Mouse (Mus musculus) MEL (cell line): ENCODE data around the gene Urgcp. TPM values are rescaled to one million over a fixed set of nuclear protein-coding genes. Genes with fewer than 3 reads are reported as not detected.
A peak's percentile ranks its signal among the peaks of the same experiment; 100 is the strongest.

Experiments used
- DNase-seq: peaks from one replicate; pipeline ENCODE4 v3.0.0; 2011; ENCODE audit warnings: low read depth, low spot score
- H3K27ac ChIP-seq: 2 replicates; pipeline ENCODE4 v1.5.1; 2012; ENCODE audit warnings: low read depth, mild to moderate bottlenecking, control low read depth, low read length, moderate library complexity; ENCODE audit not compliant: control insufficient read depth
- H3K27me3 ChIP-seq, 2 experiments: fragments of 150-350 bp in 1 of 2; sonication (generic) in 1 of 2; 2 replicates each; pipeline ENCODE4 v1.6.1; 2012; ENCODE audit warnings: low read length in 2 of 2, mild to moderate bottlenecking in 2 of 2, improper control_type of control experiment in 1 of 2, moderate library complexity in 1 of 2; ENCODE audit not compliant: insufficient read depth in 2 of 2, control insufficient read depth in 1 of 2
- H3K36me3 ChIP-seq, 2 experiments: 2 replicates each; pipeline ENCODE4 v1.6.1; 2012 to 2014; ENCODE audit warnings: low read length in 2 of 2, improper control_type of control experiment in 1 of 2, inconsistent platforms in 1 of 2, mild to moderate bottlenecking in 1 of 2; ENCODE audit not compliant: insufficient read depth in 2 of 2, control insufficient read depth in 1 of 2
- H3K4me1 ChIP-seq, 2 experiments: fragments of 150-350 bp in 1 of 2; sonication (generic) in 1 of 2; 2 replicates each; pipeline ENCODE4 v1.6.1; 2012; ENCODE audit warnings: low read length in 2 of 2, improper control_type of control experiment in 1 of 2, mild to moderate bottlenecking in 1 of 2; ENCODE audit not compliant: insufficient read depth in 2 of 2, control insufficient read depth in 1 of 2
- H3K4me3 ChIP-seq, 2 experiments: fragments of 150-350 bp in 1 of 2; sonication (generic) in 1 of 2; 2 replicates each; pipeline ENCODE4 v1.5.1; 2012; ENCODE audit warnings: low read depth in 2 of 2, low read length in 2 of 2, mild to moderate bottlenecking in 2 of 2, moderate library complexity in 2 of 2, control low read depth in 1 of 2, improper control_type of control experiment in 1 of 2; ENCODE audit not compliant: control insufficient read depth in 1 of 2, insufficient read depth in 1 of 2
- H3K79me2 ChIP-seq: 2 replicates; pipeline ENCODE4 v1.6.1; 2012; ENCODE audit warnings: mild to moderate bottlenecking, low read length, moderate library complexity; ENCODE audit not compliant: control insufficient read depth, poor library complexity, insufficient read depth
- H3K9ac ChIP-seq: 2 replicates; pipeline ENCODE4 v1.6.1; 2012; ENCODE audit warnings: low read depth, mild to moderate bottlenecking, control low read depth, low read length, moderate library complexity; ENCODE audit not compliant: control insufficient read depth, poor library complexity, severe bottlenecking
- H3K9me3 ChIP-seq: fragments of 150-350 bp; sonication (generic); replicated peaks from 2 replicates; pipeline ENCODE4 v1.6.1; 2012; ENCODE audit warnings: mild to moderate bottlenecking, low read length, improper control_type of control experiment, moderate library complexity; ENCODE audit not compliant: insufficient read depth
- BHLHE40 ChIP-seq: IDR thresholded peaks from 2 replicates; pipeline ENCODE4 v1.6.1; 2012; ENCODE audit warnings: low read depth, mild to moderate bottlenecking, inconsistent platforms, low read length, improper control_type of control experiment, borderline replicate concordance
- CHD1 ChIP-seq: IDR thresholded peaks from 2 replicates; pipeline ENCODE4 v1.6.1; 2012; ENCODE audit warnings: low read depth, mild to moderate bottlenecking, inconsistent platforms, low read length, improper control_type of control experiment
- CHD2 ChIP-seq: IDR thresholded peaks from 2 replicates; pipeline ENCODE4 v1.6.1; 2011; ENCODE audit warnings: low read length, improper control_type of control experiment
- CTCF ChIP-seq, 3 experiments: IDR thresholded peaks in 2 of 3; conservative IDR thresholded peaks in 1 of 3; 2 replicates each; pipeline ENCODE4 v1.5.1; 2011 to 2012; ENCODE audit warnings: low read length in 3 of 3, low read depth in 2 of 3, mild to moderate bottlenecking in 2 of 3, improper control_type of control experiment in 1 of 3, inconsistent platforms in 1 of 3, mixed read lengths in 1 of 3, moderate library complexity in 1 of 3; ENCODE audit not compliant: control insufficient read depth in 1 of 3, insufficient read depth in 1 of 3, poor library complexity in 1 of 3, severe bottlenecking in 1 of 3
- ETS1 ChIP-seq: IDR thresholded peaks from 2 replicates; pipeline ENCODE4 v1.6.1; 2012; ENCODE audit warnings: low read depth, mild to moderate bottlenecking, inconsistent platforms, low read length, improper control_type of control experiment, moderate library complexity
- GABPA ChIP-seq: IDR thresholded peaks from 2 replicates; pipeline ENCODE4 v1.6.1; 2012; ENCODE audit warnings: low read depth, mild to moderate bottlenecking, inconsistent platforms, low read length, improper control_type of control experiment, moderate library complexity
- GATA1 ChIP-seq: IDR thresholded peaks from 2 replicates; pipeline ENCODE4 v1.6.1; 2011; ENCODE audit warnings: low read depth, low read length, improper control_type of control experiment
- JUND ChIP-seq: IDR thresholded peaks from 2 replicates; pipeline ENCODE4 v1.6.1; 2011; ENCODE audit warnings: low read depth, mild to moderate bottlenecking, improper control_type of control experiment, low read length
- MAX ChIP-seq: IDR thresholded peaks from 2 replicates; pipeline ENCODE4 v1.6.1; 2011; ENCODE audit warnings: low read length, improper control_type of control experiment
- MXI1 ChIP-seq: IDR thresholded peaks from 2 replicates; pipeline ENCODE4 v1.6.1; 2011; ENCODE audit warnings: mild to moderate bottlenecking, low read depth, low read length, improper control_type of control experiment
- MYB ChIP-seq: IDR thresholded peaks from 2 replicates; pipeline ENCODE4 v1.6.1; 2011; ENCODE audit warnings: mild to moderate bottlenecking, low read depth, low read length, improper control_type of control experiment
- RCOR1 ChIP-seq: IDR thresholded peaks from 2 replicates; pipeline ENCODE4 v1.6.1; 2012; ENCODE audit warnings: low read depth, mild to moderate bottlenecking, inconsistent platforms, low read length, improper control_type of control experiment
- SIN3A ChIP-seq: IDR thresholded peaks from 2 replicates; pipeline ENCODE4 v1.6.1; 2012; ENCODE audit warnings: low read length, improper control_type of control experiment, inconsistent platforms
- SMC3 ChIP-seq: IDR thresholded peaks from 2 replicates; pipeline ENCODE4 v1.6.1; 2011; ENCODE audit warnings: low read depth, low read length, improper control_type of control experiment
- TAL1 ChIP-seq: IDR thresholded peaks from 2 replicates; pipeline ENCODE4 v1.6.1; 2012; ENCODE audit warnings: mild to moderate bottlenecking, inconsistent platforms, low read length, moderate library complexity, mixed read lengths
- TBP ChIP-seq: IDR thresholded peaks from 2 replicates; pipeline ENCODE4 v1.8.0; 2011; ENCODE audit warnings: low read depth, low read length, improper control_type of control experiment
- TCF12 ChIP-seq: IDR thresholded peaks from 2 replicates; pipeline ENCODE4 v1.6.1; 2014; ENCODE audit warnings: low read depth, mild to moderate bottlenecking, inconsistent platforms, low read length, improper control_type of control experiment, moderate library complexity
- ZC3H11A ChIP-seq: IDR thresholded peaks from 2 replicates; pipeline ENCODE4 v1.6.1; 2012; ENCODE audit warnings: low read depth, mild to moderate bottlenecking, inconsistent platforms, low read length, improper control_type of control experiment
- ZKSCAN1 ChIP-seq: IDR thresholded peaks from 2 replicates; pipeline ENCODE4 v1.6.1; 2012; ENCODE audit warnings: low read depth, mild to moderate bottlenecking, inconsistent platforms, low read length, improper control_type of control experiment, moderate library complexity
- ZNF384 ChIP-seq: IDR thresholded peaks from 2 replicates; pipeline ENCODE4 v1.6.1; 2012; ENCODE audit warnings: low read depth, mild to moderate bottlenecking, inconsistent platforms, low read length, improper control_type of control experiment
- polyA plus RNA-seq, 2 experiments: library from polyadenylated mRNA; stranded (reverse) in 1 of 2; unstranded in 1 of 2; fragments of >175 nt in 1 of 2; fragments of >200 nt in 1 of 2; gene quantifications; 2 replicates each; pipeline versions ENCODE4 v1.2.1 to v1.2.4; 2012; ENCODE audit warnings: low replicate concordance in 2 of 2, low read depth in 1 of 2; ENCODE audit not compliant: insufficient read length in 2 of 2, insufficient read depth in 1 of 2, missing spikeins in 1 of 2
- total RNA-seq: library from RNA; depleted of rRNA; stranded (reverse); fragments of 300-350 nt; gene quantifications from 2 replicates; pipeline ENCODE4 v1.2.3, GENCODE M21; 2012

Gene Urgcp
- total and polyA plus RNA-seq, 3 experiments = 19.5 to 34.9 (median 29.2) TPM

GRCm38 (mm10) chr11:5716938-5717705 lies 45.1 kb downstream of the Urgcp start:
- H3K79me2 ChIP-seq = no peaks in the 10 kb centered on the region
- H3K27ac ChIP-seq = no peak overlapping the region
- no peaks in the 10 kb centered on the region for H3K4me1 ChIP-seq
- no peaks in the 10 kb centered on the region for H3K27me3 ChIP-seq
- no peak overlapping the region for H3K9ac ChIP-seq
- no peak overlapping the region for H3K4me3 ChIP-seq
- peaks cover 0 to 8% of the 10 kb centered on the region in 2 experiments; a peak in 2 of 4 replicates for H3K36me3 ChIP-seq
- no peak for DNase-seq
- TF ChIP-seq SIN3A (no peak), MAX (no peak), TAL1 (no peak), ZC3H11A (no peak), ETS1 (no peak), JUND (no peak), CHD1 (no peak), ZKSCAN1 (no peak), MYB (no peak), CHD2 (no peak), MXI1 (no peak), TBP (no peak), ZNF384 (no peak), BHLHE40 (no peak), RCOR1 (no peak), GATA1 (no peak), TCF12 (no peak), GABPA (no peak)
- H3K9me3 ChIP-seq = no peaks in the 10 kb centered on the region

GRCm38 (mm10) chr11:5716246-5716645 lies 45.9 kb downstream of the Urgcp start:
- DNase-seq = no peak
- TF ChIP-seq SMC3 = 0 out of 2 replicates have a peak, but pooled peaks have one; percentile 14
- peak in 1 of 3 experiments; percentile 8; a peak in 1 of 6 replicates for TF ChIP-seq CTCF (IDR thresholded peaks at IDR 0.05 in 2 of 3, conservative IDR thresholded peaks at IDR 0.05 in 1 of 3; ENCODE audit: control insufficient read depth in 1 of 3, insufficient read depth in 1 of 3, low read depth in 2 of 3, low read length in 3 of 3, poor library complexity in 1 of 3, severe bottlenecking in 1 of 3)
- TF ChIP-seq ZKSCAN1 = no peak
- H3K4me3 ChIP-seq = no peak overlapping the region
- no peaks in the 10 kb centered on the region for H3K4me1 ChIP-seq
- H3K27ac ChIP-seq = no peak overlapping the region
- no peak overlapping the region for H3K9ac ChIP-seq
- no peaks in the 10 kb centered on the region for H3K9me3 ChIP-seq
- no peaks in the 10 kb centered on the region for H3K79me2 ChIP-seq
- H3K36me3 ChIP-seq = peaks cover 0 to 7% of the 10 kb centered on the region in 2 experiments; a peak in 2 of 4 replicates
- no peaks in the 10 kb centered on the region for H3K27me3 ChIP-seq
